Mouse (Mus musculus) lung, adult 2 months (tissue): Measurements from ENCODE around the gene Cmas.

Source experiments
- CTCF ChIP-seq: fragments of 200-500 bp; IDR thresholded peaks from 2 replicates; pipeline ENCODE4 v1.5.1; 2011; ENCODE audit warnings: mild to moderate bottlenecking, low read length, control low read depth; ENCODE audit not compliant: insufficient read depth
- POLR2A ChIP-seq: fragments of 200-500 bp; IDR thresholded peaks from 2 replicates; pipeline ENCODE4 v1.6.1; 2011; ENCODE audit warnings: low read depth, mild to moderate bottlenecking, control low read depth, low read length, borderline replicate concordance; ENCODE audit errors: extremely low read depth

DNA sequence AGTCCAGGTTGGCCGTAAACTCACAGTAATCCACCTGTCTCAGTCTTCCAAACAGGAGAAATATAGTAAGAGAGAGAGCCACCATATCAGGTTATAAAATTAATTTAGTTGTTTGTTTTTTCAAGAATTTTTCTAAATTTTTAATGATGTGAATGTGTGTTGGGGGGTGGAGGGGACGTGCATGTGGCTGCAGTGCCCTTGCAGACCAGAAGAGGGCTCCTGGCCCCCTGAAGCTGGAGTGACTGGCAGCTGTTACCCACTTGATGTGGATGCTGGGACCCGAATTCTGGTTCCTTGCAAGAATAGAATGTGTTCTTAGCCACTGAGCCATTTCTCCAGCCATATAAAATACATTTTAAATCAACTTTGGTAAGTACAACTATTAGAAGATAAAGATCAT is 49.8 kb upstream of the Cmas start:
- TF ChIP-seq CTCF, result peak; percentile 36; the same call in 1 of the 2 replicates
- no peak for TF ChIP-seq POLR2A
